Mouse (Mus musculus) heart, adult 18-20 months (tissue): ENCODE data around the gene Rabgap1l. TPM values are rescaled to one million over a fixed set of nuclear protein-coding genes. Genes with fewer than 3 reads are reported as not detected.

Source experiments
- DNase-seq, 2 experiments: peaks; one replicate each; pipeline ENCODE4 v3.0.0; 2021 to 2022; ENCODE audit warnings: mixed read lengths in 1 of 2
- total RNA-seq, 2 experiments: library from RNA; stranded (reverse); gene quantifications; 2 replicates each; pipeline ENCODE4 v1.2.3; 2021

Gene Rabgap1l
- total RNA-seq, 2 experiments from 2014 or later = 66.6 to 73.2 TPM

DNA sequence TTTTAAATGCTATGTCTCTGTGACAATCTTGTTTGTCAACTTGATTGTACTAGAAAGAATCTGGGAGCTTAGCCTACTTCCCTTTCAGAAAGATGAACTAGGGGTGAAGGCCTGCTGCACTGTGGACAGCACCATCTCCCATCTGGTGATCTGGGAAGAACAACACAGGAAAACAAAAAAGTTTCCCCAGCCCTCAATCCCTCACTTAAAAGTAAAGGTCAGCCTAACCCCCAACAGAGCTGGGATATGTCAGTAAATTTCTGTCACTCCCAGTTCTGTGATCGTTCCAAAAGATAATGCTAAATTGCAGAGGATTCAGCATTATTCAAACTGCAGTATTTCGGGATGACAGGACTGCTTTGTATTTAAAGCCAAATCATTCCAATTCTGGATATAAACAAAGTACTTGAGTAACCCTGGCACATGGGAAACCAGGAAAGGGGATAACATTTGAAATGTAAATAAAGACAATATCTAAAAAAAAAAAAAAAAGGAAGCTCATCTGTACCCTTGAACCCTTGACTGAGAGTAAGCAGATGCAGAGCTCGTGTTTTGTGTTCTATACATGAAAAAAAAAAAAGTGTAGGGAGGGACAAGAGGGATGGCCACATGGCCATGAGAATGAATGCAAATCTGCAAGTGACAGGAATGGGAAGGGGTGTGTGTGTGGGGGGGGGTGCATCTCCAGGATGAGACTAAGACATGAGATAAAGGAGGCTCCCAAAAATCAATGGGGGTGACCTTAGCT lies 511.5 kb downstream of the Rabgap1l start:
- no peak for DNase-seq

DNA sequence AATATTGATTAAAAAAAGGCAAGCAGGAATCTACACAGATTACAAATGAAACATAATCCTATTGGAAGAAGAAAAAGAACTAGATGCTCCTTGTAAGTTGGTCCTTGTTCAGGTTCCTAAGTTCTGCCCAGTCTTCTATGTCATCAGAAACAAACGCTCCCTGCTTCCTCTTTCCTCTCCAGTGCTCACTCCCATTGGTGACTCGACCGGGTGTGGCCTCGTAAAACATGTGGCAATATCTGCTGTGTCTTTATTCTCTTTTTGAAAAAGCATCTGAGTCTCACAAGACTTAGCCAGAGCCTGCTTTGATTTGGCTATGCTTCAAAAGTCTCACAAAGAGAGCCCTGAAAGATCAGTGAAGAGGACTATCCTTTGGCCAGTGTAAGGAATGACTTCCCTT lies 512.4 kb downstream of the Rabgap1l start:
- peak; percentile 41 to 57 for DNase-seq

DNA sequence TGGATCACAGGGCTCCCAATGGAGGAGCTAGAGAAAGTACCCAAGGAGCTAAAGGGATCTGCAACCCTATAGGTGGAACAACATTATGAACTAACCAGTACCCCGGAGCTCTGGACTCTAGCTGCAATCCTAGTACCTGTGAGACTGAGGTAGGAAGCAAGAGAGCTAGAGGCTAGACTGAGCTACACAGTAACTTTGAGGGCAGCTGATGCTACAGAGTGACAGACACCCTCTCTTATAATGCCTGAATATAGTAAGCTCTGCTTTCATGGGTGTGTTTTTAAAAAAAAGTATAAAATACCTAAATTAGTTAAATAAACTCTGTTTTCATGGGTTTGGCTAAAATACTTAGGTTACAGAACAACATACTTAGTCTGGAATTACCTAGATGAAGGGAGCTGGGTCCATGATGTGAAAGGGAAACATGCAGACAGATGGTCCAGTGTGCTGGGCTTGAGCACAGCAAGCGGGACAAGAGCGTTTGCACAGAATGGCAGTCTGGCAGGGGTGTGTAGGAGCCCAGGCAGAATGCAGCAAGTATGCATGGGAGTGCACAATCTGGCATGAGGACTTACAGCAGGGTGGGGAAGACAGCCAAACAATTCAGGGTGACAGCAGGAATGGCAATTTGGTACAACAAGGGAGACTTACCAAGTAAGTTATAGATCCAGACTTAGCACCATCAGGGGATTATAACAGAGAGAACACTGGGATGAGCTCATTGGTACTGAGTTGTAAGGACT lies 514.9 kb downstream of the Rabgap1l start:
- no peak for DNase-seq

DNA sequence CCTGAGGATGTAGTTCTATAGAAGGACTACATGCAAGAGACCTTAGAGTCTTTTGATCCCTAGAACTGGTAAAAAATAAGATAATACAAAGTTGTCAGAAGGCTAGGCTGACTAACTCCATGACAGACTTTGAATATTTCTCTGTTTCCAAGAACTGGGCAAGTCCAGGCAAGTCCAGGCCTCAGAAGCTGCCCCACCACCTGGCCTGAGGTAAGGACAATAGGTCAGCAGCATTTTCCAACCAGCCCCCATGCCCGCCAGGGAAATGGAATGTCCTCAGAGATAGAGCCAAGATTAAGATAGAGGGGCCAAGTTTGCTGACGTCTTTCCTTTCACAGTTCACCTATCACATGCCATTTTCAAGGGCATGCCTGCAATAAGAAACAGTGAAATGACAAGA lies 517.8 kb downstream of the Rabgap1l start:
- DNase-seq = no peak

DNA sequence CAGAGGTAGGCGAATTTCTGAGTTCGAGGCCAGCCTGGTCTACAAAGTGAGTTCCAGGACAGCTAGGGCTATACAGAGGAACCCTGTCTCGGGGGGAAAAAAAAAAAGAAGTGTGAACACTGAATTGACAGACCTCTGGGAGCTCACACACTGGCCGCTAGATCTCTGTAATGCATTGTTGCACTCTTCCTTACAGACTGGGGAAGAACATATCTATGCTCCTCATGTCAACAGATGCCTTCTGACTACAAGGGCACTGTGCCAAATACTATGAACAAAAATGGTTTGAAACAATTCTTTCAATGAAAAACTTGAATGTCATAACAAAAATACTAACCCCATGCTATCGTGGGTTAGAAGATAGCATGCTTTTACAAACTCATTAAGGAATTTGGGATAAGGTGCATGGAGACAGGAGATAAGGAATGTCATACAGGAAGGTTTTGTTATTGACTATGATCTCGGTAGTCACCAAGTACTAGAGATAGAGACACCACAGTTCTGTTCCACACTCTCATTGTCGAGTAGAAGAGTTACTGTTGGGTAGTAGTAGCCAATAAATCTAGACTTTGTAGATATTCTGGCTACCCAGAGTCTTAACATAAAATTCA lies 519.8 kb downstream of the Rabgap1l start:
- DNase-seq = no peak

DNA sequence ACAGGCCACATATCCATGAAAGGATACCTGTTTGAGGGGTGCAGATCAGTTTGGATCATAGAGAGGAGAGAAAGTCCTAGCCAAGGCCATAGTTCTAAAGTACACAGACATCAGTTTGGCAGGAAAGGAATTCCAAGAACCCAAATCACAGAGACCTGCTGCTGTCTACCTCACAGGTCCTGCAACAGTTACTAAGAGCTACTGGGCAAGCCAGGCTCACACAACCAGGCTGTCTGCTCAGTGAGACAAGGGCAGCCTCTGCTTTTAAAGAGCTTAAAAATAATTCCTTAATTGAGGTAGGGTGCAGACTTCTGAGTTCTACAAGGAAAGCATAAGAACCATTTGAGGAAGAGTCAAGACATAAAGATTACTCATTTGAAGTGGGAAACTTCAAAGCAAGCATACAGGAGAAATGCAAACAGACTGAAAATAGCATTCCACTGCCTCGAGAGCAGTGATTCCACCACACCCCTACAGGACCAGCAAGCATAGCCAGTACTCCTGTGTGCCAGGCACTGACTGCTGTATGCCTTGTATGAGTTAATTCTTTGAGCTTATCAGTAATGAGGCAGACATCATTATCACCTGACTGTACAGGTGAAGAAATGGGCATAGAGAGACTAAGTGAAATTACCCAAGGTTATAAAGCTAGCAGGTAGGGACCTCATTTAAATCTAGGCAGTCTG lies 521.6 kb downstream of the Rabgap1l start:
- DNase-seq = no peak

DNA sequence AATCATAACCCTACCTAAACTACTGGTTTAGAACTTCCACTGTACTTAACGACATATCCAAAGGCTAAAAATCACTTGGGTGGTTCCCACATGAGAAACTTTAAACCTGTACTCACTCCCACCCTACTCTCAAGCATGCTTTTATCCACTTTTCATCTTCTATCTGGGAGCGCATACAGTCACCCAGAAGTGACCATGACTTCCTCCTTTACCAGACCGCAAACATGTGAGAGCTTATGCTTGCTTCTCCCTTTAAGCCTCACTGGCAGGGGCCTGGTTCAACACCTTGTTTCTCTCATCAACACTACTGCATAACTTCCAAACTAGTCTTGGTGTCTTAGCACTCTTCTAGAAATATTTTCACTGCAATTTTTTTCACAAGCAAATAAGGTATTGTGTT lies 524.7 kb downstream of the Rabgap1l start:
- DNase-seq = no peak

DNA sequence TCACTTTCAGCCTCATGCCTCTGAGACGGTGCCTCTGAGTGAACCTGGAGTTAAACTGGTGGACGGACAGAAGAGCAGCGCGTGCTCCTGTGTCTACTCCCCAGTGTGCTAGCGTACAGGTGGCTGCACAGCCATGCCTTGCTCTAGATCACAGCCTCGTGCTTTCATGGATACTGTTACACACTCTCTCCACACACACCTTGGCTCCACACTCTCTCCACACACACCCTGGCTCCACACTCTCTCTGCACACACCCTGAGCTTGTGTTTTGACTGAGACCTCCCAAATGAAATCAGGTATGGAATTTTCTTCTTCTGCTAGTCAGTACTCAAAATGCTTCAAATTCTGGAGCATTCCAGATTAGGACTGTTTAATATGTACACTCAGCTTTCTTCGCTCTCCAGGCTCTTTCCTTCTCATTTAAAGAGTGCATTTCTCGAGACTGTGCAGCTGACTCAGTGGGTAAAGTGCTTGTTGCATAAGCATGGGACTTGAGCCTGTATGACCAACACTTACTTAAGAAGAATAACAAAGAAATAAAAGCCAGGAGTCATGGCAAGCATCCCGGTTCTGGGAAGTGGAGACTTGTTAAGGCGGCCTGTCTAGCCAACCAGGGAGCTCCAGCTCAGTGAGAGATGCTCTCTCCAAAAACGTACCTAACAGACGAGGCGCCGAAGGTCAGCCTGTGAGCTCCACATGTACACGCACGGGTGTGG lies 529.2 kb downstream of the Rabgap1l start:
- peak; percentile 63 to 71 for DNase-seq

DNA sequence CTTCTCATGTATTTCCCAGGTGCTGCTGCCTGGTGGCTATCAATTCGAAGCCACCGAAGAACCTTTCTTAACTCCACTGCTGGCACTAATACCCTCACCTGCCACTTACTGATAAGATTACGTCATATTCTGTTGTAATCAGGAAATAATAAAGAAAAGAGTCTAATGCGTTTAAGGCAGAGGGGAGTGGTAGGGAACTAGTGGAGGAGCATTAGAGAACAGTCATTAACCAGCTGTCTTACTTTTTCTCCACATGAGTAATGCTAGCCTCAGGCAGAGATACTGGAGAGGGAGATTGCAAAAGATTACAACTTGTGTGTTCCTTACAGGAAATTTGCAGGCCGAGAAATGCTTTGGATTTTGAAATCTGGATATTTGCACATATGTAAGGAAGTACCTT lies 530.0 kb downstream of the Rabgap1l start:
- no peak for DNase-seq

DNA sequence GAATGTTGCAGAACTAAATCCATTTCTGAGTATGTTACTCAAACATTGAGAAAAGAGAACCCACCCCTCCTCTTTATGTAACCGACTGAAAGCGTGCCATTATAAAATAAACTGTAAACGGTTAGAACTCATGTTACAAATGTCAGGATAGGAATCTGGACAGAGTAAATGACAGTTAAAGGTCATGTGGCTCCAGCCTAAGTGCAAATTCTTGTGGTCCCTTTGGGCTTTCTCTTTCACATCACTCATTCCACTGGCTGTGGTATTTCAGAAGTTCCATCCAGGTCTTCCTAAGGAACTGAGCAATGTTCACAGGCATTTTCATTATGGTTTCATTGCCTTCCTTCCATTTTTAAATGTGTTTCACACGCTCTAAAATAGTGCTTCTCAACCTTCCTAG lies 530.6 kb downstream of the Rabgap1l start:
- no peak for DNase-seq

DNA sequence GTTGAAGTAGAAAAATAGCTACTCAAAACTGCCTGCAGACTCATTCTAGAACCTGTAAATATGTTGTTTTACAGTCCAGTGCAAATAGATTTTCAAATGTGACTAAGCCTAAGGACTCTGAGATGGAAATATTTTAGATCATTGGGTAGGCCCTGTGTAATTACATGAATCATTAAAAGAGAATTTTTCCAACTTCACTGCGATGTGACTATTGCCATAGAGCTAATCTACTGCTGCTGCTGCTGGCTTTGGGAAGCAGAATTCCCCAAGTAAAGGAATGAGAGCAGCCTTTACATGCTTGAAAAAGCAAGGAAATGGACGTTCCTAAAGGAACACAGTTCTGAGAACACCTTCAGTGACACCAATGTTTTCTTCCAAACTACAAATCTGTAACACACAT lies 531.2 kb downstream of the Rabgap1l start:
- DNase-seq = no peak

DNA sequence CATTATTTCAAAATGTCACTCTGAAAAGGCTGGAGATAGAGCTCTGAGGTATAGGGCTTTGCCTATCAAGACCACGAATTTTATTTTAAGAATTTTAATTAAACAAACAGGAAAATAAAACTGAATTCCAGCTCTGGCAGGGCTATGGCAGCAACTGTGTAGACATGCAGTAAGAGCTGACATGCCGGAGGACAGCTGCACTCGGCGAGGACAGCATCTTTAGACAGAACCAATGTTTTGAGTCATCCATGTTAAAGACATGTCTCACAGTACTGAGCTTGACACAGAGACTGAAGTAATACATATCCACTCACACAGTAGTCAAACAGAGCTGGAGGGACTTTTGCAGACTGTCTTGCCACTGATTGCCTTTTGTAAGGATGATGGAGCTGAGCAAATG lies 532.4 kb downstream of the Rabgap1l start:
- no peak for DNase-seq

DNA sequence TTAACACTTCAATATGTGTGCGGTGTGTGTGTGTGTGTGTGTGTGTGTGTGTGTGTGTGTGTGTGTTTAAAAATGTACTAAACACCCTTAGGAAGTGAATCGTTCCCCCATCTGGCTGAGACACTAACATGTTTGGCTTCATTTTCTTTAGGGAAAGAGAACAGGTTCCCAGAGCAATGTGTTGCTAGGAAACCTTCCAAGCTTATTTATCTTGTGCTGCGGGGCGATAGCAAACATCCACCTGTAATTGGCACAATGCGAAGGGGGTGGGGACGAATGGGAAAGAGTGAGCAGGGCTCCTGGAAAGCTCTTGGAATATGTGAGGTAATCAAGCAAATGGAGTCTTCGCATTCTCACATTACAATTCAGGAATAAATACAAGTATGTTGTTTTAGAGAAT lies 533.1 kb downstream of the Rabgap1l start:
- no peak for DNase-seq

DNA sequence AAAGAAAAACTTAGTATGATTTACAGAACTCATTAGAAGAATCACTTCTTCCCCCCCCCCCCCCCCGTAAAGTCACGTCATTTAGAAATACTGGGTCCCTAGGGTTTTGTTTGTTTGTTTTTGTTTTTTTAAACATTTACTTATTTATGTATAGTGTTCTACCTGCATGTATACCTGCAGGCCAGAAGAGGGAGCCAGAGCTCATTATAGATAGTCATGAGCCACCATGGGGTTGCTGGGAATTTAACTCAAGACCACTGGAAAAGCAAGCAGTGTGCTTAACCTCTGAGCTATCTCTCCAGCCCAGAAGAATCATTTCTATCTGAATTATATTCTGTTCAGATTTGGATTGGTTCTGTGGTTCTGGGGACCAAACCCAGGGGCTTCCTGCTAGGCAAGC lies 539.9 kb downstream of the Rabgap1l start:
- DNase-seq = no peak

DNA sequence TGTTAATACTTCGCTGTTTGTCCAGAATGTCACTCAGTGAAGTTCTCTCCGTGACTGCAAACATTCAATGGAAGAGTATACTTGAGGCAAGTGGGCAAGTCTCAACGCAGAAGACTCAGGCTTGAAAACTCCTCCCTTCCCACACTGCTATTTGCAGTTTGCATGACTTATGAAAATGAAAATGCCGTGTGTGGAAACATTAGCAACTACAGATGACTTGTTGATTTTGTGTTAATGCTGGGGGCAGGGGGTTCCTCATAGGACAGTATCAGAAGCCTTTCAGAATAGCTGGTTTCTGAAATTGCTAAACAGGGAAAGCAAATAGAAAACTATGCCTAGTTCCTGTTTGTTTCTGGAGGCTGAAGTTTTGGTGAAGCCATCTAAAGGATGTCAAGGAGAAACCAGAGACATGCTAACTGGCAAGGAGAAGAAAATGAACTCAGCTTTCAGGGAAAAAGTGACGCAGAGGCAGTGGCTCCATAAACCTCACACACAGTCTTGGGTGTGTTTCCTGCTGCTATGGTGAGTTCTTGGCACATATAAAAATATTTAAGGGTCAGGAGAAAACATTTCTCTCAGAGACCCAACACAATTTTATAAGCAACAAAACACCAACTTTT lies 541.5 kb downstream of the Rabgap1l start:
- no peak for DNase-seq

DNA sequence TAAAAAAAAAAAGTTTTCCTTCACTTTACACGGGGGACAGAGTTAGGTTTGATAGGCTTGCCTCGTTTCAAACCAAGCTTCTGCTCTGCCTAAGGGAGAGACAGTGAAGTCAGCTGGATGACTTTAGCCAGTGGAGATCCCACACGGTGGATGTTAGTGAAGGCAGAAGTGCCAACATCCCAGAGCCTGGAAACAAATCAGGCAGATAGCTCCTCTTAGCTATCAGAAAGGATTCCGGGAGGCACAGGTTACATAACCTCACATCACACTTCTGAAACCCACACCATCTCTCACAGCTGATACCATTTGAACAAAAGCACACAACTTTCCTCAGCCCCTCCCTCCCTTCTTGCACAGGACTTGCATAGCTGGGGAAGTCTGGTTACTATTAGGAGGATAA lies 542.2 kb downstream of the Rabgap1l start:
- peak in 1 of 2 experiments; percentile 22 for DNase-seq

DNA sequence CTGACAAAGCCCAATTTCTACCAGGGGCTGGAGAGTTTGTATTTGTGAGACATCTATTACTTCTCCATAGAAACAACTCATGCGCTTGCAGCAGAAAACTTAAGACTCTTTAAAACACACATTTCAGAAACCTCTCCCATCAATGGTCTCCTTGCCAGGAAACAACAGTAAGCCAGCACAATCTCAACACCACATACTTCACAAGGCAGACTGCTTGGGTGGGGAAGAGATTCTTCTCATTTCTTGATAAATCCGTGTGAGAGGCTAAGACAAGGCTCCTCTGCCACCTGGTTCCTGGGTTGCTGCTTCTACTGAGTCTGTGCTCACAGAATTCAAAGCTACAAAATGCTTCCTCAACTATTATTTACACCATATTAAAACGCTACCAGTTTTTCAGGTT lies 543.2 kb downstream of the Rabgap1l start:
- DNase-seq = peak in 1 of 2 experiments; percentile 4

DNA sequence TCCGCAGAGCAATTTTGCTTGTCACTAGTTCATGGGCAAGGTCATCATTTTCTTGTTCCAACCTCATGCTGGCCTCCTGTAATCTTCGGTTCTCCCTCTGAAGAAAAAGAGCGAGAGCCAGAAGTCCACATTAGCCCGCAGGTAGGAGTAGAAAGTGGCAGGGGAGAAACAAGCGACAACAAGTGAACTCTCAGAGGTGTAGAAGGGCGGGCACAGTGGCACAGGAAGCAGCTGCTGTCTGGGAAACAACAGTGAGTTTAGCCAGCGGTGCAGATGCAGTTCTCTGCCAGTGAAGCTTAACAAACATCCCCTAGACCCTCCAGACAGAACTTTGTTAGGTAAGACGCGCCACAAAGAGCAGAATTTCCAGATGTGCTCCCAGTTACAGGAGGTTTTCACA lies 545.5 kb downstream of the Rabgap1l start:
- peak in 1 of 2 experiments; percentile 12 for DNase-seq

DNA sequence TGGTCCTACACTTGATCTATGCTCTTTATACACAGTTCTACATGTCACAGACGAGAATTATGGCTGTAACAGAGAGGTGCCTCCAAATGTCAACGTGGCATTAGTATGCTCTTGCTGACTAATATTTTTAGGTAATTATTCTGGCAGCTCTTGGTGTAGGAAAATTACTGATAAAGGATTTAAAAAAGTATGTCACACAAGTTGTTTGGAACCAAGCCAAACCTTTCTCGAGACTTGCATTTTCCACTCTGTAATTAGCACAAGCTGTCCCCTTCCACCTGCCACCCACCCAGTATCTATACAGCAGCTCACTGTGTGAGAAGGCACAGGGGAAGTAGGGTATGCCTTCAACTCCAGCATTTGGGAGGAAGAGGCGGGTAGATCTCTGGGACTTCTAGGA lies 546.2 kb downstream of the Rabgap1l start:
- peak in 1 of 2 experiments; percentile 16 for DNase-seq

DNA sequence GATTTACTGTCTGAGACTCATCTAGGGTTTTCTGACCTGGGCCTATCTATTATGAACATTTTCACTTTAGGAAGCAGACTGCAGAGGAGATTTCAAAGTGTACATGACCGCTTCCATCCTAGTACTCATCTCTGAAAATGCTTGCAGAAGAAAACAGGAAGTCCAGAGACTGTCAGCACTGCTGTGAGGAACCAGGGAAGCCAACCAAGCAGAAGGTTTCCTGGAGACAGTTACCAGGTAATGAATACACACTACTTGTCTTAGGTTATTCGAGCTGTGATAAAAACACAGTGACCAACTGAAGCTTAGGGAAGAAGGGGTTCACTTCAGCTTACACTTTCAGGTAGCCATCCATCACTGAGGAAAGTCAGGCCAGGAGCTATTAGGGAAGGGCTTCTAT lies 547.1 kb downstream of the Rabgap1l start:
- DNase-seq = peak in 1 of 2 experiments; percentile 25

DNA sequence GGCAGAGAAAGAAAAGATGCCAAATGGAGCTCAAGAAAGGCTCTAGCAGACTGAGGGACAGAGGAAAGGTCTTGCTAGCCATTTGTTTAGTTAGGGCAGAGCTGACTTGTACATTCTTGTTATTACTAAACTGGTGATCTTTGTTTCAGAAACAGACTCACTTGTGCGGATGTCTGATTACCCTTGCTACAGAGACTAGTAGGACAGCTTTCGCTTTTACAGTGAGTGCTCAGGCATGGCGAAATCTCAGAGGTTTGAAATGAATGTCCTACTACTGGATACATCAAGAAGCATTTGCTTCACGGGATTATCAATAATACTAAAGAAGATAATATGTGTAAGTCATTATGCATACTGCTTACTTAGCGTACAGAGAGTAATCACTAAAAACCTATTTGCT lies 548.3 kb downstream of the Rabgap1l start:
- DNase-seq = no peak

DNA sequence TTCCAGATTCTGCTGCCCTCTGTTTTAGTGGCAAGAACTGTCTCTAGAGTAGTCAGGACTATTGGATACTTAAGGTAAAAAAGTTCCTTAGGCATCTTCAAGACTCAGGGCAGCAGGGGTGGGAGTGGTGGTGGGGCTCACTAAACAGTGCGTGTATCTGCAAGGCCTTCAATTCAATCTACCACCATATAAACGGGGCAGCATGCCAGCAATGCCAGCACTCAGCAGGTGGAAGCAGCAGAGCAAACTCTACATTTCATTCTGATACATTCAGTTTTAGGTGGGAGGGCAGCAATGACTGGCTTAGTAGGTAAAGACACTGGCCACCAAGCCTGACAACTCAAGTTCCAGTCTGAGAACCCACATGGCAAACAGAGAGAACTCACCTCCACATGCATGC lies 552.9 kb downstream of the Rabgap1l start:
- no peak for DNase-seq
